Mouse (Mus musculus): ENCODE measurements around the gene Hist1h2bp. TPM values are rescaled to one million over a fixed set of nuclear protein-coding genes. Genes with fewer than 3 reads are reported as not detected.
"Not testable (repeated sequence)": the region's sequence is repeated elsewhere in the genome, so short reads cannot be mapped to it uniquely, and the experiment has no call there.

Hist1h2bp gene
- polyA plus RNA-seq, 1 experiment from 2014 or later = 4.3 TPM

GRCm38 (mm10) chr13:21795584-21795983, 8.3 kb downstream of the Hist1h2bp start:
- no peaks in the 10 kb centered on the region for H3K27me3 ChIP-seq (ENCODE audit: control insufficient read depth, insufficient read depth, low read length)
- ATAC-seq (ENCODE audit: low FRiP score, low TSS enrichment) = no peak
- H3K4me2 ChIP-seq (replicated peaks; ENCODE audit: low read depth, low read length) = no peak overlapping the region
- H3K4me3 ChIP-seq (ENCODE audit: low read length) = no peak overlapping the region
- no peak overlapping the region for H3K9ac ChIP-seq (ENCODE audit: low read depth, low read length)
- WGBS = 93% methylated on average over 7 of the region's 7 CpGs
- H3K9me3 ChIP-seq (ENCODE audit: control insufficient read depth, low read length) = no peaks in the 10 kb centered on the region
- no peak overlapping the region for H3K27ac ChIP-seq (ENCODE audit: low read depth, low read length)
- H3K36me3 ChIP-seq (ENCODE audit: control insufficient read depth, insufficient read depth, low read length) = no peaks in the 10 kb centered on the region
- no peaks in the 10 kb centered on the region for H3K4me1 ChIP-seq (ENCODE audit: control insufficient read depth, insufficient read depth, low read length)

GRCm38 (mm10) chr13:21797163-21797562, 9.9 kb downstream of the Hist1h2bp start:
- H3K9ac ChIP-seq (ENCODE audit: low read depth, low read length); H3K36me3 ChIP-seq (ENCODE audit: control insufficient read depth, insufficient read depth, low read length); H3K27ac ChIP-seq (ENCODE audit: low read depth, low read length); H3K9me3 ChIP-seq (ENCODE audit: control insufficient read depth, low read length); H3K4me3 ChIP-seq (ENCODE audit: low read length); H3K27me3 ChIP-seq (ENCODE audit: control insufficient read depth, insufficient read depth, low read length); H3K4me1 ChIP-seq (ENCODE audit: control insufficient read depth, insufficient read depth, low read length); ATAC-seq (ENCODE audit: low FRiP score, low TSS enrichment); H3K4me2 ChIP-seq (replicated peaks; ENCODE audit: low read depth, low read length): not testable (repeated sequence)

- H3K4me3 ChIP-seq (ENCODE audit: low read length); H3K27ac ChIP-seq (ENCODE audit: low read depth, low read length); H3K27me3 ChIP-seq (ENCODE audit: control insufficient read depth, insufficient read depth, low read length); H3K9me3 ChIP-seq (ENCODE audit: control insufficient read depth, low read length); H3K36me3 ChIP-seq (ENCODE audit: control insufficient read depth, insufficient read depth, low read length); H3K4me1 ChIP-seq (ENCODE audit: control insufficient read depth, insufficient read depth, low read length); H3K9ac ChIP-seq (ENCODE audit: low read depth, low read length); H3K4me2 ChIP-seq (replicated peaks; ENCODE audit: low read depth, low read length): not testable (repeated sequence)
- no CpG with 5 or more reads among the region's 4 CpGs for WGBS
- peak; percentile 83 for ATAC-seq (ENCODE audit: low FRiP score, low TSS enrichment)
Measured at GRCm38 (mm10) chr13:21803058-21803457, 15.8 kb downstream of the Hist1h2bp start.

GRCm38 (mm10) chr13:21810073-21810472, 22.8 kb downstream of the Hist1h2bp start, which contains the start of the genes Hist1h2bq and Hist1h2ao:
TSS of gene Hist1h2bq (minus strand) at chr13:21810197.
TSS of gene Hist1h2ao (plus strand) at chr13:21810465.
- H3K9me3 ChIP-seq (ENCODE audit: control insufficient read depth, low read length); H3K36me3 ChIP-seq (ENCODE audit: control insufficient read depth, insufficient read depth, low read length); H3K27ac ChIP-seq (ENCODE audit: low read depth, low read length); H3K4me1 ChIP-seq (ENCODE audit: control insufficient read depth, insufficient read depth, low read length); H3K9ac ChIP-seq (ENCODE audit: low read depth, low read length); H3K4me2 ChIP-seq (replicated peaks; ENCODE audit: low read depth, low read length); H3K27me3 ChIP-seq (ENCODE audit: control insufficient read depth, insufficient read depth, low read length); H3K4me3 ChIP-seq (ENCODE audit: low read length): not testable (repeated sequence)
- peak; percentile 98 for ATAC-seq (ENCODE audit: low FRiP score, low TSS enrichment)
- no CpG with 5 or more reads among the region's 23 CpGs for WGBS

- H3K9ac ChIP-seq (ENCODE audit: low read depth, low read length); H3K27me3 ChIP-seq (ENCODE audit: control insufficient read depth, insufficient read depth, low read length); H3K4me1 ChIP-seq (ENCODE audit: control insufficient read depth, insufficient read depth, low read length); H3K36me3 ChIP-seq (ENCODE audit: control insufficient read depth, insufficient read depth, low read length); H3K27ac ChIP-seq (ENCODE audit: low read depth, low read length); H3K9me3 ChIP-seq (ENCODE audit: control insufficient read depth, low read length); H3K4me2 ChIP-seq (replicated peaks; ENCODE audit: low read depth, low read length); H3K4me3 ChIP-seq (ENCODE audit: low read length): not testable (repeated sequence)
- ATAC-seq (ENCODE audit: low FRiP score, low TSS enrichment) = peak; percentile 33; the same call in 1 of the 2 replicates
- WGBS = no CpG with 5 or more reads among the region's 8 CpGs
Measured at GRCm38 (mm10) chr13:21811074-21811473, 23.8 kb downstream of the Hist1h2bp start.

GRCm38 (mm10) chr13:21811539-21811938, 24.3 kb downstream of the Hist1h2bp start, which contains the start of gene Hist1h4m:
TSS of gene Hist1h4m (plus strand) at chr13:21811746.
- Histone ChIP-seq H3K4me3 (ENCODE audit: low read length) (peak within 1 kb of the TSS; percentile 16; the same call in 1 of the 2 replicates), H3K9ac (ENCODE audit: low read depth, low read length) (peak within 1 kb of the TSS; percentile 28; the same call in 1 of the 2 replicates)
- WGBS = no CpG with 5 or more reads among the region's 24 CpGs
- not testable (repeated sequence) for H3K4me1 ChIP-seq (ENCODE audit: control insufficient read depth, insufficient read depth, low read length); H3K36me3 ChIP-seq (ENCODE audit: control insufficient read depth, insufficient read depth, low read length); H3K27ac ChIP-seq (ENCODE audit: low read depth, low read length); H3K27me3 ChIP-seq (ENCODE audit: control insufficient read depth, insufficient read depth, low read length); H3K9me3 ChIP-seq (ENCODE audit: control insufficient read depth, low read length); H3K4me2 ChIP-seq (replicated peaks; ENCODE audit: low read depth, low read length)
- ATAC-seq (ENCODE audit: low FRiP score, low TSS enrichment) = peak; percentile 69

GRCm38 (mm10) chr13:21812092-21812491, 24.8 kb downstream of the Hist1h2bp start:
- H3K4me2 ChIP-seq (replicated peaks; ENCODE audit: low read depth, low read length); H3K27ac ChIP-seq (ENCODE audit: low read depth, low read length); H3K4me1 ChIP-seq (ENCODE audit: control insufficient read depth, insufficient read depth, low read length); H3K9me3 ChIP-seq (ENCODE audit: control insufficient read depth, low read length); H3K27me3 ChIP-seq (ENCODE audit: control insufficient read depth, insufficient read depth, low read length); H3K36me3 ChIP-seq (ENCODE audit: control insufficient read depth, insufficient read depth, low read length): not testable (repeated sequence)
- WGBS = 1% methylated on average over 10 of the region's 14 CpGs
- Histone ChIP-seq H3K4me3 (ENCODE audit: low read length) (peak overlapping the region; percentile 16; the same call in 1 of the 2 replicates), H3K9ac (ENCODE audit: low read depth, low read length) (peak overlapping the region; percentile 28; the same call in 1 of the 2 replicates)
- ATAC-seq (ENCODE audit: low FRiP score, low TSS enrichment) = peak; percentile 62

- H3K36me3 ChIP-seq (ENCODE audit: control insufficient read depth, insufficient read depth, low read length); H3K4me3 ChIP-seq (ENCODE audit: low read length); H3K4me2 ChIP-seq (replicated peaks; ENCODE audit: low read depth, low read length); H3K27me3 ChIP-seq (ENCODE audit: control insufficient read depth, insufficient read depth, low read length); ATAC-seq (ENCODE audit: low FRiP score, low TSS enrichment); H3K9ac ChIP-seq (ENCODE audit: low read depth, low read length); H3K4me1 ChIP-seq (ENCODE audit: control insufficient read depth, insufficient read depth, low read length); H3K27ac ChIP-seq (ENCODE audit: low read depth, low read length); H3K9me3 ChIP-seq (ENCODE audit: control insufficient read depth, low read length): not testable (repeated sequence)
- WGBS = 74% methylated on average over 5 of the region's 16 CpGs
Measured at GRCm38 (mm10) chr13:21820082-21820890, 33.0 kb downstream of the Hist1h2bp start.

- Histone ChIP-seq H3K27me3 (ENCODE audit: control insufficient read depth, insufficient read depth, low read length) (no peaks in the 10 kb centered on the region), H3K4me2 (replicated peaks; ENCODE audit: low read depth, low read length) (no peak overlapping the region), H3K4me1 (ENCODE audit: control insufficient read depth, insufficient read depth, low read length) (no peaks in the 10 kb centered on the region), H3K9me3 (ENCODE audit: control insufficient read depth, low read length) (no peaks in the 10 kb centered on the region), H3K27ac (ENCODE audit: low read depth, low read length) (no peak overlapping the region), H3K4me3 (ENCODE audit: low read length) (no peak overlapping the region), H3K9ac (ENCODE audit: low read depth, low read length) (no peak overlapping the region), H3K36me3 (ENCODE audit: control insufficient read depth, insufficient read depth, low read length) (no peaks in the 10 kb centered on the region)
- WGBS = 91% methylated on average over 3 of the region's 3 CpGs
- ATAC-seq (ENCODE audit: low FRiP score, low TSS enrichment) = no peak
Measured at GRCm38 (mm10) chr13:21828511-21828910, 41.2 kb downstream of the Hist1h2bp start.
